Mouse (Mus musculus): ENCODE measurements around the gene Olfr657.
A peak's percentile ranks its signal among the peaks of the same experiment; 100 is the strongest.

The Olfr657 gene

GRCm38 (mm10) chr7:104624494-104624893 lies at the start of gene Olfr657:
Gene Olfr657, plus strand, starts transcription at chr7:104624794.
- DNase-seq: no peak

GRCm38 (mm10) chr7:104577014-104577413 lies 47.6 kb upstream of the Olfr657 start, which contains the start of gene Olfr653:
Gene Olfr653, plus strand, starts transcription at chr7:104577314.
- no peak for DNase-seq

- no peak for DNase-seq
These were observed 43.7 kb upstream of the Olfr657 start for GRCm38 (mm10) chr7:104580846-104581245.

GRCm38 (mm10) chr7:104581429-104581828 lies 43.2 kb upstream of the Olfr657 start:
- no peak for DNase-seq

- no peak for DNase-seq
These were observed 37.9 kb upstream of the Olfr657 start, which contains the start of gene Olfr654 for GRCm38 (mm10) chr7:104586725-104587124. Gene Olfr654, plus strand, starts transcription at chr7:104587025.

- no peak for DNase-seq
These were observed 36.3 kb upstream of the Olfr657 start for GRCm38 (mm10) chr7:104588274-104588673.

GRCm38 (mm10) chr7:104601679-104602078 lies 22.9 kb upstream of the Olfr657 start, which contains the start of gene Olfr655:
Gene Olfr655, minus strand, starts transcription at chr7:104601779.
- DNase-seq: no peak

GRCm38 (mm10) chr7:104603173-104603572 lies 21.4 kb upstream of the Olfr657 start:
- DNase-seq: peak in 1 of 2 experiments; percentile 59

GRCm38 (mm10) chr7:104604727-104605126 lies 19.9 kb upstream of the Olfr657 start:
- no peak for DNase-seq

GRCm38 (mm10) chr7:104613655-104614054 lies 10.9 kb upstream of the Olfr657 start, which contains the start of gene Olfr656:
Gene Olfr656, plus strand, starts transcription at chr7:104613955.
- no peak for DNase-seq

- peak; percentile 9 to 38 for DNase-seq
These were observed 22.4 kb downstream of the Olfr657 start, which contains the start of gene Olfr658 for GRCm38 (mm10) chr7:104646841-104647482. Gene Olfr658, minus strand, starts transcription at chr7:104647305.

GRCm38 (mm10) chr7:104666453-104666852 lies 41.9 kb downstream of the Olfr657 start, which contains the start of gene Olfr659:
Gene Olfr659, plus strand, starts transcription at chr7:104666753.
- DNase-seq: no peak

- no peak for DNase-seq
These were observed 61.6 kb downstream of the Olfr657 start, which contains the start of gene Olfr661 for GRCm38 (mm10) chr7:104686201-104686600. Gene Olfr661, plus strand, starts transcription at chr7:104686501.

Data from kidney, adult 8-10 months (tissue).